Mouse (Mus musculus) cerebellum, adult 2 months (tissue): Measurements from ENCODE around the gene Medag. TPM values are rescaled to one million over a fixed set of nuclear protein-coding genes. Genes with fewer than 3 reads are reported as not detected.

ENCODE experiments used
- DNase-seq, 2 experiments: peaks; one replicate each; pipeline ENCODE4 v3.0.0; 2021
- H3K27ac ChIP-seq: fragments of 200-500 bp; 2 replicates; pipeline ENCODE4 v1.5.1; 2012; ENCODE audit warnings: low read length, control low read depth, inconsistent platforms; ENCODE audit not compliant: insufficient read depth
- H3K27me3 ChIP-seq: fragments of 200-500 bp; 2 replicates; pipeline ENCODE4 v1.6.1; 2012; ENCODE audit warnings: inconsistent platforms, mild to moderate bottlenecking, low read length, moderate library complexity; ENCODE audit not compliant: control insufficient read depth, insufficient read depth
- H3K4me1 ChIP-seq: fragments of 200-500 bp; 2 replicates; pipeline ENCODE4 v1.6.1; 2011; ENCODE audit warnings: low read length; ENCODE audit not compliant: control insufficient read depth, insufficient read depth
- H3K4me3 ChIP-seq: fragments of 200-500 bp; replicated peaks from 2 replicates; pipeline ENCODE3; 2011; ENCODE audit warnings: mild to moderate bottlenecking, low read depth, low read length, control low read depth; ENCODE audit not compliant: insufficient read depth
- CTCF ChIP-seq: fragments of 200-500 bp; IDR thresholded peaks from 2 replicates; pipeline ENCODE4 v1.5.1; 2011; ENCODE audit warnings: low read depth, mild to moderate bottlenecking, control low read depth, low read length, moderate library complexity, borderline replicate concordance; ENCODE audit not compliant: insufficient read depth
- POLR2A ChIP-seq: fragments of 200-500 bp; IDR thresholded peaks from 2 replicates; pipeline ENCODE4 v1.6.1; 2011; ENCODE audit warnings: low read length, control low read depth, borderline replicate concordance; ENCODE audit not compliant: insufficient read depth
- WGBS: fragments of 180-500 bp; shearing (Covaris S2); methylation state at CpG from one replicate; pipeline ENCODE4 v1.1.7; 2018; 5-methylcytosine and 5-hydroxymethylcytosine counted together
- polyA plus RNA-seq: library from polyadenylated mRNA; depleted of rRNA; stranded (reverse); fragments of >200 nt; gene quantifications from 2 replicates; pipeline ENCODE4 v1.2.3, GENCODE M21; 2012

Medag gene
- polyA plus RNA-seq, 1 experiment = 14.2 TPM

GRCm38 (mm10) chr5:149372018-149372417, 39.5 kb upstream of the Medag start:
- TF ChIP-seq POLR2A = no peak
- TF ChIP-seq CTCF = no peak
- no peak overlapping the region for H3K27ac ChIP-seq
- no peak for DNase-seq
- 74% methylated on average over 8 of the region's 8 CpGs for WGBS
- H3K4me1 ChIP-seq = peaks cover 15% of the 10 kb centered on the region
- H3K4me3 ChIP-seq = no peak overlapping the region
- no peaks in the 10 kb centered on the region for H3K27me3 ChIP-seq

GRCm38 (mm10) chr5:149373224-149373623, 38.3 kb upstream of the Medag start:
- 29% methylated on average over 9 of the region's 9 CpGs for WGBS
- TF ChIP-seq POLR2A (no peak), CTCF (no peak)
- Histone ChIP-seq H3K4me1 (peaks cover 15% of the 10 kb centered on the region), H3K4me3 (no peak overlapping the region), H3K27me3 (no peaks in the 10 kb centered on the region), H3K27ac (no peak overlapping the region)
- DNase-seq = no peak

GRCm38 (mm10) chr5:149374026-149374425, 37.5 kb upstream of the Medag start:
- Histone ChIP-seq H3K27ac (no peak overlapping the region), H3K27me3 (no peaks in the 10 kb centered on the region), H3K4me1 (peaks cover 15% of the 10 kb centered on the region), H3K4me3 (no peak overlapping the region)
- whole genome bisulfite sequencing = 14% methylated on average over 7 of the region's 7 CpGs
- TF ChIP-seq CTCF (peak; percentile 33; the same call in 1 of the 2 replicates), POLR2A (no peak)
- peak; percentile 67 to 81 for DNase-seq

- no peak for TF ChIP-seq POLR2A
- TF ChIP-seq CTCF = no peak
- DNase-seq = no peak
- H3K27ac ChIP-seq = no peak overlapping the region
These were observed 36.3 kb upstream of the Medag start for GRCm38 (mm10) chr5:149375074-149375888.

GRCm38 (mm10) chr5:149375889-149376212, 35.7 kb upstream of the Medag start:
- WGBS = 1% methylated on average over 8 of the region's 8 CpGs

More at GRCm38 (mm10) chr5:149375074-149375888, 36.3 kb upstream of the Medag start:
- WGBS = 56% methylated on average over 14 of the region's 14 CpGs
- Histone ChIP-seq H3K4me1 (peaks cover 15% of the 10 kb centered on the region), H3K27me3 (no peaks in the 10 kb centered on the region), H3K4me3 (no peak overlapping the region)

GRCm38 (mm10) chr5:149376367-149376766, 35.2 kb upstream of the Medag start:
- Histone ChIP-seq H3K4me3 (no peak overlapping the region), H3K4me1 (peaks cover 15% of the 10 kb centered on the region), H3K27ac (no peak overlapping the region), H3K27me3 (no peaks in the 10 kb centered on the region)
- 89% methylated on average over 7 of the region's 7 CpGs for WGBS
- no peak for DNase-seq
- TF ChIP-seq CTCF = no peak

More at GRCm38 (mm10) chr5:149375889-149376212, 35.7 kb upstream of the Medag start:
- no peak overlapping the region for H3K4me3 ChIP-seq
- DNase-seq = peak; percentile 83 to 90
- H3K4me1 ChIP-seq = peaks cover 15% of the 10 kb centered on the region
- H3K27ac ChIP-seq = no peak overlapping the region
- TF ChIP-seq POLR2A (no peak), CTCF (peak; percentile 95)
- no peaks in the 10 kb centered on the region for H3K27me3 ChIP-seq

GRCm38 (mm10) chr5:149377253-149377652, 34.3 kb upstream of the Medag start:
- Histone ChIP-seq H3K27ac (no peak overlapping the region), H3K4me1 (peaks cover 15% of the 10 kb centered on the region), H3K4me3 (no peak overlapping the region), H3K27me3 (no peaks in the 10 kb centered on the region)
- WGBS = 68% methylated on average over 6 of the region's 6 CpGs
- DNase-seq = no peak
- TF ChIP-seq POLR2A (no peak), CTCF (no peak)

- no peaks in the 10 kb centered on the region for H3K27me3 ChIP-seq
- H3K4me1 ChIP-seq = peaks cover 10% of the 10 kb centered on the region
- 41% methylated on average over 7 of the region's 7 CpGs for WGBS
- no peak overlapping the region for H3K4me3 ChIP-seq
- no peak for DNase-seq
- TF ChIP-seq POLR2A (no peak), CTCF (no peak)
- H3K27ac ChIP-seq = no peak overlapping the region
These were observed 33.0 kb upstream of the Medag start for GRCm38 (mm10) chr5:149378566-149378965.
